Mouse (Mus musculus): ENCODE data around the gene Ptk6.

- TF ChIP-seq CTCF (IDR thresholded peaks at IDR 0.05; ENCODE audit: extremely low read depth, insufficient read depth, low read length): no peak
- TF ChIP-seq POLR2A (IDR thresholded peaks at IDR 0.05; ENCODE audit: extremely low read depth, insufficient read depth, low read length): no peak
Measured at GRCm38 (mm10) chr2:181240806-181241440, 38.3 kb upstream of the Ptk6 start.

All from cortical plate, adult 2 months (tissue).